Comparison of ENCODE assay signal across 10 mouse cellular contexts in genomic region chr5:97602176-97602575, GRCm38 (mm10).
DNase-seq lines count a peak whose midpoint lies in the region; ATAC-seq lines count a peak whose summit lies in the region.
"Had no signal": no experiment of that assay in that cellular context is flagged by ENCODE, and none has a peak within 500 bp of the region (broad histone marks: within the 10 kb centered on the region; RNA-seq: fewer than 3 reads in every experiment).

No protein-coding gene starts in this region.

- DNase-seq in heart, adult 11 months = peak; percentile 92
- DNase-seq in heart, postnatal 25 days (ENCODE audit: low spot score) = no peak
- DNase-seq in urinary bladder, postnatal 25 days (ENCODE audit: low spot score) = peak; percentile 6
- DNase-seq in urinary bladder, postnatal 4 days (ENCODE audit: low spot score in 2 of 2) = no peak
- DNase-seq in right cerebral cortex, postnatal 14 days = no peak
- DNase-seq in right cerebral cortex, postnatal 25 days = no peak
- DNase-seq: kidney, postnatal 10 days had no signal

- H3K36me3 ChIP-seq in lung, embryonic 15.5 days = no peaks in the 10 kb centered on the region
- no peaks in the 10 kb centered on the region for H3K36me3 ChIP-seq in hindbrain, embryonic 16.5 days (ENCODE audit: control insufficient read depth, insufficient read depth, low read length)
- H3K36me3 ChIP-seq: limb, embryonic 13.5 days had no signal

- H3K27ac ChIP-seq in lung, embryonic 15.5 days = peak overlapping the region; percentile 37; the same call in 1 of the 2 replicates
- H3K27ac ChIP-seq in hindbrain, embryonic 16.5 days (ENCODE audit: low read depth, low read length) = no peak overlapping the region
- H3K27ac ChIP-seq: limb, embryonic 13.5 days had no signal

- peak; percentile 87 for ATAC-seq in lung, embryonic 15.5 days (ENCODE audit: borderline replicate concordance, extremely low read depth, low FRiP score, low TSS enrichment)
- no peak for ATAC-seq in hindbrain, embryonic 16.5 days

- 0 out of 2 replicates have a peak, but pooled peaks cover 2% of the 10 kb centered on the region for H3K4me1 ChIP-seq in lung, embryonic 15.5 days
- H3K4me1 ChIP-seq in hindbrain, embryonic 16.5 days (ENCODE audit: control insufficient read depth, insufficient read depth, low read depth, low read length) = no peaks in the 10 kb centered on the region

- H3K27me3 ChIP-seq in lung, embryonic 15.5 days = no peaks in the 10 kb centered on the region
- H3K27me3 ChIP-seq in hindbrain, embryonic 16.5 days (replicated peaks; ENCODE audit: control insufficient read depth, insufficient read depth, low read length) = no peaks in the 10 kb centered on the region
- H3K27me3 ChIP-seq: limb, embryonic 13.5 days had no signal

- H3K9ac ChIP-seq in lung, embryonic 15.5 days = no peak overlapping the region
- no peak overlapping the region for H3K9ac ChIP-seq in hindbrain, embryonic 16.5 days (ENCODE audit: low read depth, low read length)
- H3K9ac ChIP-seq: limb, embryonic 13.5 days had no signal

- 46% methylated on average over 6 of the region's 6 CpGs for WGBS in lung, embryonic 15.5 days
- WGBS in hindbrain, embryonic 16.5 days = 85% methylated on average over 6 of the region's 6 CpGs

- intact Hi-C loops in heart, postnatal 25 days (cut with DNase I) = no loop called here

- H3K9me3 ChIP-seq in lung, embryonic 15.5 days = no peaks in the 10 kb centered on the region
- H3K9me3 ChIP-seq in hindbrain, embryonic 16.5 days (ENCODE audit: control insufficient read depth, low read length) = no peaks in the 10 kb centered on the region
- H3K9me3 ChIP-seq: limb, embryonic 13.5 days had no signal

- no peak overlapping the region for H3K4me2 ChIP-seq in lung, embryonic 15.5 days
- H3K4me2 ChIP-seq in hindbrain, embryonic 16.5 days (ENCODE audit: low read length) = no peak overlapping the region
- H3K4me2 ChIP-seq: limb, embryonic 13.5 days had no signal

- no peak overlapping the region for H3K4me3 ChIP-seq in lung, embryonic 15.5 days
- H3K4me3 ChIP-seq in hindbrain, embryonic 16.5 days (ENCODE audit: low read length) = no peak overlapping the region
- H3K4me3 ChIP-seq: limb, embryonic 13.5 days had no signal

Comparison
In these comparisons a context has a peak if more than half of its experiments do, and no peak if none do; other contexts are left out.
1. DNase-seq: peak in heart, adult 11 months (single experiment) and urinary bladder, postnatal 25 days (single experiment); none in heart, postnatal 25 days (single experiment), urinary bladder, postnatal 4 days (0 of 2), right cerebral cortex, postnatal 14 days (single experiment) and right cerebral cortex, postnatal 25 days (single experiment).